14 mouse cellular contexts compared by ENCODE assay signal in the genomic region with DNA sequence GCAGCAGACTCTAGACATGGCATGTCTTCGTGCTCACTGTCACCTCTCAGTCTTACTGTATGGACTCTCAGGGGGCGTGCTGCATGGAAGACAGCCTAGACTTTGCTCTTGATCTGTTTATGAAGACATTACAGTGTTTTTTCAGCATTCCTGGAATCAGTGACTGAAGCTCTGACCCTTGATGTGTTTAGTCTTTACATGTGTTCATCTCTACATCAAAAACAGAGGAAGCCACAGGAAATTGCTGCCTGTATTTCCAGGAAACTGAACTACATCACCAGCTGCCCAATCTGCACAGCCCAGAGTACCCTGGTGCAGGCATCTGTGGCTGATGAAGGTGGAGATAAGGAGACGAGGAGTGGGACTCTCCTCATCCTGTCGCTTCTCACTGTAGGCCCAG. TPM values are rescaled to one million over a fixed set of nuclear protein-coding genes. Genes with fewer than 3 reads are reported as not detected.
DNase-seq lines count a peak whose midpoint lies in the region; ATAC-seq lines count a peak whose summit lies in the region.
"Had no signal": no experiment of that assay in that cellular context is flagged by ENCODE, and none has a peak within 500 bp of the region (broad histone marks: within the 10 kb centered on the region; RNA-seq: fewer than 3 reads in every experiment).

No protein-coding gene starts in this region.

- no peaks in the 10 kb centered on the region for H3K9me3 ChIP-seq in embryonic facial prominence, embryonic 13.5 days
- H3K9me3 ChIP-seq in embryonic facial prominence, embryonic 10.5 days, result no peaks in the 10 kb centered on the region
- H3K9me3 ChIP-seq in lung, embryonic 15.5 days, result no peaks in the 10 kb centered on the region
- H3K9me3 ChIP-seq: G1E had no signal

- no peaks in the 10 kb centered on the region for H3K27me3 ChIP-seq in embryonic facial prominence, embryonic 13.5 days
- H3K27me3 ChIP-seq in embryonic facial prominence, embryonic 10.5 days (replicated peaks; ENCODE audit: low read depth, poor library complexity, severe bottlenecking), result no peaks in the 10 kb centered on the region
- H3K27me3 ChIP-seq in lung, embryonic 15.5 days, result no peaks in the 10 kb centered on the region

- no peaks in the 10 kb centered on the region for H3K36me3 ChIP-seq in embryonic facial prominence, embryonic 13.5 days
- peaks cover 7% of the 10 kb centered on the region; the same call in 1 of the 2 replicates for H3K36me3 ChIP-seq in embryonic facial prominence, embryonic 10.5 days (replicated peaks)
- H3K36me3 ChIP-seq in lung, embryonic 15.5 days, result no peaks in the 10 kb centered on the region
- H3K36me3 ChIP-seq: G1E had no signal

- no peak for ATAC-seq in embryonic facial prominence, embryonic 13.5 days (ENCODE audit: insufficient number of reproducible peaks, insufficient read depth, low FRiP score, low TSS enrichment, low read depth)
- peak; percentile 36; the same call in 1 of the 2 replicates for ATAC-seq in lung, embryonic 15.5 days (ENCODE audit: borderline replicate concordance, extremely low read depth, low FRiP score, low TSS enrichment)

- WGBS in embryonic facial prominence, embryonic 13.5 days, result 67% methylated on average over 4 of the region's 4 CpGs
- 83% methylated on average over 4 of the region's 4 CpGs for WGBS in embryonic facial prominence, embryonic 10.5 days
- 51% methylated on average over 4 of the region's 4 CpGs for whole genome bisulfite sequencing in lung, embryonic 15.5 days

- H3K4me3 ChIP-seq in embryonic facial prominence, embryonic 13.5 days, result no peak overlapping the region
- no peak overlapping the region for H3K4me3 ChIP-seq in embryonic facial prominence, embryonic 10.5 days
- no peak overlapping the region for H3K4me3 ChIP-seq in lung, embryonic 15.5 days
- H3K4me3 ChIP-seq: layer of hippocampus, adult 2 months had no signal

- no peak for DNase-seq in embryonic facial prominence, embryonic 10.5 days (ENCODE audit: low spot score)
- no peak for DNase-seq in lung, postnatal 14 days
- peak; percentile 13 for DNase-seq in c-Kit-positive CD71-positive TER-119-negative erythroid progenitor cells, embryonic 14.5 days (ENCODE audit: low read depth)
- peak; percentile 48 for DNase-seq in thymus, postnatal 14 days
- DNase-seq in gastrocnemius, postnatal 25 days, result no peak
- DNase-seq in cerebellum, adult 18-20 months, result no peak
- DNase-seq: cerebellum, adult 11-12 months; kidney, adult 8-10 months; left cerebral cortex, postnatal 4 days; right cerebral cortex, adult 18-20 months had no signal

- no peak overlapping the region for H3K4me2 ChIP-seq in embryonic facial prominence, embryonic 13.5 days
- H3K4me2 ChIP-seq in lung, embryonic 15.5 days, result no peak overlapping the region

- H3K27ac ChIP-seq in embryonic facial prominence, embryonic 13.5 days, result 0 out of 2 replicates have a peak overlapping the region, but pooled peaks have one; percentile 16
- no peak overlapping the region for H3K27ac ChIP-seq in embryonic facial prominence, embryonic 10.5 days (replicated peaks)
- H3K27ac ChIP-seq in lung, embryonic 15.5 days, result no peak overlapping the region
- H3K27ac ChIP-seq: layer of hippocampus, adult 2 months had no signal

- H3K9ac ChIP-seq in embryonic facial prominence, embryonic 13.5 days, result no peak overlapping the region
- no peak overlapping the region for H3K9ac ChIP-seq in lung, embryonic 15.5 days

- H3K4me1 ChIP-seq in embryonic facial prominence, embryonic 13.5 days, result peaks cover 51% of the 10 kb centered on the region
- peaks cover 76% of the 10 kb centered on the region for H3K4me1 ChIP-seq in embryonic facial prominence, embryonic 10.5 days
- peaks cover 66% of the 10 kb centered on the region for H3K4me1 ChIP-seq in lung, embryonic 15.5 days

RNA-seq across cellular contexts. Expression of a gene that starts 52.8 kb away (rescaled TPM):
- 8.1 and 9.8 TPM in 2 replicates for polyA plus RNA-seq in embryonic facial prominence, embryonic 13.5 days (2015; fragmentation: Nextera tagmentation; extraction: Ambion mirVana)
- polyA plus RNA-seq in embryonic facial prominence, embryonic 10.5 days (2016; fragmentation: Nextera tagmentation; extraction: Ambion mirVana), result 12.2 and 12.4 TPM in 2 replicates
- 8.7 and 10.5 TPM in 2 replicates for polyA plus RNA-seq in lung, embryonic 15.5 days (2015; fragmentation: Nextera tagmentation; extraction: Ambion mirVana)
- 1 to 10 TPM; 2.9 to 3.0 TPM for total RNA-seq in gastrocnemius, postnatal 25 days (2021)
- polyA plus RNA-seq: G1E had no signal

Comparison
In these comparisons a context has a peak if more than half of its experiments do, and no peak if none do; other contexts are left out.
1. DNase-seq: peak in c-Kit-positive CD71-positive TER-119-negative erythroid progenitor cells, embryonic 14.5 days (single experiment) and thymus, postnatal 14 days (single experiment); none in embryonic facial prominence, embryonic 10.5 days (single experiment), lung, postnatal 14 days (single experiment), gastrocnemius, postnatal 25 days (single experiment) and cerebellum, adult 18-20 months (0 of 2).